Mouse (Mus musculus) right cerebral cortex, postnatal 10 days (tissue): ENCODE results near the gene Nubp2.

Source experiments
- DNase-seq, 2 experiments: peaks; one replicate each; pipeline ENCODE4 v3.0.0; 2021; ENCODE audit warnings: low spot score in 2 of 2

The Nubp2 gene

GRCm38 (mm10) chr17:24886134-24886931 lies at the start of gene Nubp2, which contains the start of gene Spsb3:
Nubp2 (minus strand) TSS chr17:24886349.
Spsb3 (plus strand) TSS chr17:24886643.
- peak; percentile 99 to 100 for DNase-seq

- no peak for DNase-seq
Measured at GRCm38 (mm10) chr17:24935666-24936065, 49.5 kb upstream of the Nubp2 start.

GRCm38 (mm10) chr17:24934926-24935325 lies 48.8 kb upstream of the Nubp2 start:
- DNase-seq, result no peak

- DNase-seq, result no peak
Measured at GRCm38 (mm10) chr17:24933163-24933562, 47.0 kb upstream of the Nubp2 start.

- DNase-seq, result no peak
Measured at GRCm38 (mm10) chr17:24932431-24932830, 46.3 kb upstream of the Nubp2 start.

- no peak for DNase-seq
Measured at GRCm38 (mm10) chr17:24929506-24929905, 43.4 kb upstream of the Nubp2 start.

GRCm38 (mm10) chr17:24923246-24923645 lies 37.1 kb upstream of the Nubp2 start:
- DNase-seq, result no peak

- DNase-seq, result no peak
Measured at GRCm38 (mm10) chr17:24913984-24914383, 27.8 kb upstream of the Nubp2 start.

GRCm38 (mm10) chr17:24907591-24907990 lies 21.4 kb upstream of the Nubp2 start:
- DNase-seq, result no peak

- DNase-seq, result no peak
Measured at GRCm38 (mm10) chr17:24903767-24904166, 17.6 kb upstream of the Nubp2 start.

- DNase-seq, result peak in 1 of 2 experiments; percentile 42
Measured at GRCm38 (mm10) chr17:24902671-24903474, 16.7 kb upstream of the Nubp2 start.

GRCm38 (mm10) chr17:24902124-24902523 lies 16.0 kb upstream of the Nubp2 start:
- DNase-seq, result peak in 1 of 2 experiments; percentile 21

GRCm38 (mm10) chr17:24900014-24900413 lies 13.9 kb upstream of the Nubp2 start:
- DNase-seq, result peak in 1 of 2 experiments; percentile 30

- DNase-seq, result no peak
Measured at GRCm38 (mm10) chr17:24899153-24899552, 13.0 kb upstream of the Nubp2 start.

GRCm38 (mm10) chr17:24898041-24898854 lies 12.1 kb upstream of the Nubp2 start:
- DNase-seq, result no peak

- DNase-seq, result no peak
Measured at GRCm38 (mm10) chr17:24897600-24897999, 11.5 kb upstream of the Nubp2 start.

GRCm38 (mm10) chr17:24896993-24897269 lies 10.8 kb upstream of the Nubp2 start:
- DNase-seq, result no peak

GRCm38 (mm10) chr17:24896241-24896992 lies 10.3 kb upstream of the Nubp2 start, which contains the start of gene Nme3:
Nme3 (plus strand) TSS chr17:24896500.
- peak; percentile 85 to 87 for DNase-seq

- DNase-seq, result peak in 1 of 2 experiments; percentile 42
Measured at GRCm38 (mm10) chr17:24895571-24896240, 9.6 kb upstream of the Nubp2 start.

- DNase-seq, result peak; percentile 91 to 92
Measured at GRCm38 (mm10) chr17:24894995-24895547, 8.9 kb upstream of the Nubp2 start, which contains the start of the genes Eme2 and Mrps34. Eme2 (minus strand) TSS chr17:24895087. Mrps34 (plus strand) TSS chr17:24895116.
